Mouse (Mus musculus) naive thymus-derived CD4-positive, alpha-beta T cell, adult 2 months (primary cell): ENCODE data around the gene Ccnd3.
"Not testable (repeated sequence)": the region's sequence is repeated elsewhere in the genome, so short reads cannot be mapped to it uniquely, and the experiment has no call there.

Source experiments
- DNase-seq: peaks from one replicate; pipeline ENCODE4 v3.0.0-alpha.2; 2011; ENCODE audit warnings: low read depth

Ccnd3 gene

DNA sequence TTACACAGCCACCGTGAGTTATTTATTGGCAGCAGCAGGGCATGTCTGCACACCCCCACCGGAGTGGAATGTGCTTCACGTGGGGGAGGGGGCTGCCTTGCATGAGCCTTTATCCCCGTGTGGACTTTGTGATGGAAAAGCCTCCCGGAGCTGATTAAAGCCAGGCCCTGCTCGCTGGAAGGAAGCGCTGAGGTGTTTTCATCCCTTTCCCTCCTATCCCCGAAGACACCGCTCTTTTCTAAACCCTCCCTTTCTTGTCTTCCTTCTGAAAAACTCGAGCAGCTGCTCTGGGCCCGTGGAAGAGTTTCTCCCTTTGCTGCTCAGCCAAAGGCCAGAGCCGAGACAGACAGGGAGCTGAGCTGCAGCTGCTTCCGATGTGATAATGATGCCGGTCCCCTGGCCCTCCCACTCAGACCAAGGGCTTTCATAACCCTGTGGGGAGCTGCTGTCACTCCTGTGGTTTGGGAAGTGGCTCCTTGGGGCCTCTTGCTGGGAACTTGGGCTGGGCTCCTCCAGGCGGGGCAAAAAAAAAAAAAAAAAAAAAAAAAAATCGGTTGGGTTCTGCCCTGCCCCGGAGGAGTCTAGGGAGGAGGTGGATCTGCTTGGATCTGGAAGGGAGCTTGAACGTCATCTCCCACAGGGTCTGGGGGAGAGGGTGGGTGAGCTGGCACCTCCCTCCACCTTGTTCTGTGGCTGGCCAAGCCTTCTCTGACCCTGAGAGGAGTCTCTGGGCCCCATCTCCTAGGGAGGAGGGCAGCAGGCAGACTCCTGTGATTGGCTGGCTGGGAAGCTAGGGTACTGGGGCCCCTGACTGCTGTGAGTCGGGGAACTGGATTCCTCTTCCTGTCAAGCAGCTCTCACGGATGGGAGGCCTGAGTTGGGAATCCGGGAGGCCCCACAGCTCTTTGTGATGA is 90.7 kb downstream of the Ccnd3 start:
- peak; percentile 46 for DNase-seq

DNA sequence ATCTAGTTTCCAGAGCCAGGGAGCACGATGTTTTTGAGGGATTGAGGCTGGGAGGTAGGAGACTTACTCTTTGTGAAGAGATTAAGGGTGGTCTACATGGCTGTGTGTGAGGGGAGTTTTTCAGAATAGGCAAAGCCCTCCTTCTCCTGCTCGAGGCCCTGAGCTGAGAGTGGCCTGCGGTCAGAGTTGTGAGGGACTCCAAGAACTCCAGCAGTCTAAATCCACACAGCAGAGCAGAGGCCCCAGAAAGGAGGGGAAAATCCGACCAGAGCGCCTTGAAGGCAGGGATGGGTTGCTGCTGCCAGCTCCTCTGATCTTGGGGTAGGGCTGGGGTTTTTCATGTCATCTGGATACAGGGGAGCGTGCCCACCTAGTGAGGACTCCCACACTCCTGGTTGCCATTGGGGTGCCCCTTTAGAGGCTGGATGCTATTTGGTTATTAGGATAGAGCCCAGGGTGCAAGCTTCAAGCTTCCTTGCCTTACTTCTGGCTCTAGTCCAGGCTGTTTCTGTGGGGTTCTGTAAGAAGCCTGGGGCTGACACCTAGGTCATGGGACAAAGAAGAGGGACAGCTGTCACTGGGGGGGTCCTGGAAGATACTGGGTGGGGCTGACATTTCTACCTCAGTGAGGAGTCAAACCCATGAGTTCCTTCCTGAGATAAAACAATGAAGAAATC is 91.4 kb downstream of the Ccnd3 start:
- peak; percentile 41 for DNase-seq

DNA sequence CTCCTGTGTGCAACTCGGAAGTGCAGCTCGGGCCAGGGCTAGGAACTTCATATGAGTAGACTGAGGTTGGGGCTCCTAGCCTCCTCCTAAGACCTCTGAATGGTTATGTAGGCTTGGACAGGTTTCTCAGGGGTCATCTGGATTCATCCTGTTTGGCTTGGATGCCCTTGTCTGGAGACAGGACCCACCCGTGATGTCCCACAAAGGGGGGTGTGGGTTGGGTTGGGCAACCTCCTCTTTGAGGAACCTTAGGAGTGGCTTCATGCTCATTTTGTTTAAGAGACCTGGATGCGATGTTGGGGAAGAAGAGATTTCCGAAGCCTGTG is 92.0 kb downstream of the Ccnd3 start:
- DNase-seq: no peak

DNA sequence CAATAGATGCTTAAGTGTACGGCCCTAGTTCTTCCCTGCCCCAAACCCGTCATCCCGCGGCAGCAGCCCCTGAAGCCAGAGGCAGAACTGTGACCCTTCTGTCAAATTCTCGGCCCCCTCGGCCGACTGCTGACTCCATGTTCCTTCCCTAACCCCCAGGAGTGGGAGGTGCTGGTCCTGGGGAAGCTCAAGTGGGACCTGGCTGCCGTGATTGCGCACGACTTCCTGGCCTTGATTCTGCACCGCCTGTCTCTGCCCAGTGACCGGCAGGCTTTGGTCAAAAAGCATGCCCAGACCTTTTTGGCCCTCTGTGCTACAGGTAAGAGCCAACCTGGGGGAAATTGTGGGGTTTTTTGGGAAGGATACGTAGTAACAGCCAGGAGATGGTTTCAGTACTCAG is 92.4 kb downstream of the Ccnd3 start:
- no peak for DNase-seq

DNA sequence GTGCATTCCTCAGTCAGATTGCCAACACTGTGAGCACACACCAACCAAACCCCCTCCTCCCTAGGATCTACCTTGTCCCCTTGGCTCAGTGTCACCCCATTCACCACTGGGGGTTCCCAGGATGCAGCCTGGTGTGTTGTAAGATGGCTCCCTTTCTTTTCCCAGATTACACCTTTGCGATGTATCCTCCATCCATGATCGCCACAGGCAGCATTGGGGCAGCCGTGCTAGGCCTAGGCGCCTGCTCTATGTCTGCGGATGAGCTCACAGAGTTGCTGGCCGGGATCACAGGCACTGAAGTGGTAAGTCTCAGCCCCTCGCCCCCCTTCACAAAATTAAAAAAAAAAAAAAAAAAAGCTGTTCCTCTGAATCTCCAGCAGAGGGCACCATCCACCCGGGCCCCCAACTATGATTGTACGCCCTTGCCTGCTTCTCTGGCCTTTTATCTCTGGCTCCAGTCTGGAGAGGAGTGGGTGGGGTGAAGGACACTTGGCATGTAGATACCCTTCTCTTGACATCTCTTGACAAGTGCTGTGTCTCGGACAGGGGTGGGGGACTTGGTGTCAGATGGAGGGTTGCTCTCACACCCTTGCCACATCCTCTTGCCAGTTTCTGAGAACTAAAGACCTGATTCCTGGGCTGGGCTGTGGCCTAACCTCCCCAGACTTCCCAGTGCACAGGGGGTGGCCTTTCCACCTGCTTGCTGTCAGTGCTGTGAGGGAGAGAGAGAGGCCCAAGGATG is 93.2 kb downstream of the Ccnd3 start:
- DNase-seq: peak; percentile 85

DNA sequence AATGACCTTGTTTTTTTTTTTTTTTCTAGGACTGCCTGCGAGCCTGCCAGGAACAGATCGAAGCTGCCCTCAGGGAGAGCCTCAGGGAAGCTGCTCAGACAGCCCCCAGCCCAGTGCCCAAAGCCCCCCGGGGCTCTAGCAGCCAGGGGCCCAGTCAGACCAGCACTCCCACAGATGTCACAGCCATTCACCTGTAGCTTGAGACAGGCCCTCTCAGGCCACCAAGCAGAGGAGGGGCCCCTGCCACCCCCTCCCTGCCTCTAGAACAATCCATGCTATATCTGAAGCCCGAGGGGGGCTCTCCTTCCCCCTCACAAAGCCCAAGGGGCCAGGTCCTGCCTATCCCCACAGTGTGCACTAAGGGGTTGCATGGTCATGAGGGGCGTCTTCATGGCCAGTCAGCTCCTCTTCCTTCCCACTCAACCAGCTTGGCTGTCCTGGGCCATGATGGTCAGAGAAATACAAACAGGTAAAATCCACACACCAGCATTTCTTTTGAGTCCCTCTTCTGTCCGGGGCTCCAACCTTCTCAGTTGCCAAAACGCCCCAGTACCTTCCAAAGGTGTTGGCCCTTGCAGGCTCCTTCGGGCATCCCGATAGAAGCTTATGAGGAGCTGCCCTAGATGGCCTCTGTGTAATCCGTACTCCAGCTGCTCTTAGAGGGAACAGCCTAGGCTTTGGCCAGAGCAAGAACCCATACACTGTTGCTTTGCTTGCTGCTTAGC is 93.9 kb downstream of the Ccnd3 start:
- DNase-seq: not testable (repeated sequence)

DNA sequence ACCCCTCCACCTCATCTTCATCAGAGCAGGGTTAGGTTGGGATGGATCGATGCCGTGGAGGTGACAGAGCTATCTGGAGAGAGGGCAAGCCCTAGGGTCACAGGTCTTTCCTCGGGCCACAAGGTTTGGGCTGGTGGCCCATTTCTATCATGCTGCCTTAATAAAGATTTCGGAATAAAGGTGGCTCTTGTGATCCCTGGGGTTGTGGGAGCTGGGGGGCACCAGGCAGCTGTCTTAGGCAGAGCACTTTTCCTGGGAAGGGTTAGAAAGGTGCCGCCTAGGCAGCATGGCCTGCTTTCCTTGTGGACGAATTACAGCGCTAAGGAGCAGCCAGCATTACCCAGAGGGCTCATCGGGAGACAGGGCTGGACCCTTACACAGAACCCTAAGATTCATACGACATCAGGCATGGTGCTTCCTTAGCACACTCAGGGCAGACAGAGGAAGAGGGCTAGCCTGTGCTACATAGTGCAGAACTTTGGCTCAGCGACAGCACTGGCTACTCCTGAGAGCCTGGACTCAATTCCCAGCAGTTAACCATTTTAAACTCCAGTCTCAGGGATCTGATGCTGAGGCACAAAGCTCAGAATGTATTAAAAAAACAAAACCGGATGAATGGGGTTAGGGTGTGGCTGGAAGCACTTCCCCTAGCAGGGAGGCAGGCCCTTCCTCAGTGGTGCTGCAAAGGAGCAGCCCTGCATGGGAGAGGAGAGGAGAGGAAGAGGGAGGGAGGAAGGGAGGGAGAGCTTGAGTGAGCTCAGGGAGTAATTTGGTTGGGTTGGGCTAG is 94.9 kb downstream of the Ccnd3 start:
- DNase-seq: no peak

DNA sequence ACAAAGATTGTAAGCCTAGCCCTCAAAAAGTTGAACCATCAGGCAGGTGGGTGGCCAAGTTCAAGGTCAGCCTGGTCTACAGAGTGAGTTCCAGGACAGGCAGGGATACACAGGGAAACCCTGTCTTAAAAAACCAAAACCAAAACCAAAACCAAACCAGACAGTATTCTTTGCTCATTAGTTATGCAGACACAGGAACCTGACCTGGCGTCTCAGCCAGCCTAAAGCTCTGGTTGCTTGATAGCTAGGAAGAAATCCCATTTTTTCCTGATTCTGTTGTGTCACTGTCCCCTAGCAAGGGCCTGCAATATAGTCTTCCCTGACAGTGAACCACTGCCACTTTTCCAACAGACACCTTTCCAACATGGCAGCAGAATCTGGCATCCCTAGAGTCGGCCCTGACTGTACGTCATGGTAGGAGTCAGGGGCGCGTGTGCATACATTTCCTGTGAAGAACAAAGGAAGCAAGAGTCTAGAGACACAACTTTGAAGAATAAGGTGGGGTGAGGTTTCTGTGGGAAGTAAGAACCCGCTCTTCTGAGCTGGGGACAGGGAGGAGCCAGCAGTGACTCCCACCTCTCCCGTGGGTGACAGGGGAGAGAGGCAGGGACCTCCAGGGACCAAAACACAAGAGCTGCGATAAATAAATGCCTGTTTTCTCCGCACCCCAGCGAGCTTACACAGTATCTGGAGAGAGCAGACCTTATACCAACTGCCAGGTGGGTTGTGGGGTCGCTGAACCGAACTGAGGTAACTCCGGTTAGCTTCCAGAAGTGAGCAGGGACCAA is 95.9 kb downstream of the Ccnd3 start:
- peak; percentile 85 for DNase-seq

DNA sequence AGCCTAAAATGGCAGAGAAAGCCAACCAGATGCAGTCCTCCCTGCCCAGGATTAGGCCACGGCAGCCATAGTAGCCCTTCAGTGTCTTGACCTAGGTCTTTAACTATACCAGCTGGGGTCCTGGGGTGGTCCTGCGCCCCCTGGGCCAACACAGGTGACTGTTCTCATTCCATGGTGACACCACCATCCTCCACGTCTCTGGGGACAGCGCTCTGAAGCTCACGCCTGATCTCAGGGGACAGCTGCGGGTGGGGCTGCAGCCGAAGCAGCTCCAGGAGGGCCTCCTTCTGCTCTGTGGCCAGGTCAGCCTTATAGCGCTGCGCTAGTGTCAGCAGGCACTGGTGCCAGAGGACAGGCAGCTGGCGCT is 96.5 kb downstream of the Ccnd3 start:
- no peak for DNase-seq

DNA sequence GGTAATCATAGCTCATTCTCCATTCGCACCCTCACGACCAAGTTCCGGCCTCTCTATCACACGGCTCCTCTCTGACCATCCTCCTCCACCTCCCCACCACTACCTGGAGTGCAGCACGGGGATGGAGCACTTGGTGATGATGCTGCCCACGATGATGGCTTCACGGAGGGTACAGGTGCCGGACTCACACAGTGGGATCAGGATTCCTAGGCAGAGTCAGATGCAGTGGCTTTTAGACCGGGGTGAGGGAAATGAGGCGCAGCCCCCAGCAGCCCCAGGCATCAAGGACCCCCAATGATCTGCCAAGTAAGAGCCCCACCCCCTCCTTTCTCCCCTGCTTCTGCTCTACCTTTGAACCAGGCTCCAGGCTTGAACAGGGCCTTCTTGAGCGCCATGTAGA is 97.4 kb downstream of the Ccnd3 start:
- no peak for DNase-seq

DNA sequence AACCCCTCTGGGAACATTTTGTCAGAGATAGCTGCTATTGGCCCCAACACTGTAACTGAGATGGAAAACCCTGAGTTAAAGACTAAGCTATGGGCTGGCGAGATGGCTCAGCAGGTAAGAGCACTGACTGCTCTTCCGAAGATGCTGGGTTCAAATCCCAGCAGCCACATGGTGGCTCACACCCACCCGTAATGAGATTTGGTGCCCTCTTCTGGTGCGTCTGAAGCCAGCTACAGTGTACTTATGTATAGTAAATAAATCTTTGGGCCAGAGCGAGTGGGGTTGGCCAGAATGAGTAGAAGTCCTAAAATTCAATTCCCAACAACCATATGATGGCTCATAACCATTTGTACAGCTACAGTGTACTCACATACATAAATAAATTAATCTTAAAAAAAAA is 101.4 kb downstream of the Ccnd3 start:
- peak; percentile 59 for DNase-seq

DNA sequence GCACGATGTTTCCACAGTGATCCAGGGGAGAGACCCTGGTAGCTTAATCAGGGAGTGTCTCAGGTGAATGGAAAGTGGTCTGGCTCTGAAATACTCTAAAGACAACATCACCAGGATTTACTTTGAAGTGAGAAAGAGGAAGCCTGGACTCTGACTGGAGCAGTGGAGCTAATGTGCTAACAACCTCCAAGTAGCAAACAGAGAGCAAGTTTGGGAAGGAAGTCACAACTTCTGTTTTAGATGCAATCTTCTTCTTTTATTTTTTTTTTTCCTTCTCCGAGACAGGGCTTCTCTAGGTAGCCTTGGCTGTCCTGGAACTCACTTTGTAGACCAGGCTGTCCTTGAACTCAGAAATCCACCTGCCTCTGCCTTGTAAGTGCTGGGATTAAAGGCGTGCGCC is 104.3 kb downstream of the Ccnd3 start:
- no peak for DNase-seq

DNA sequence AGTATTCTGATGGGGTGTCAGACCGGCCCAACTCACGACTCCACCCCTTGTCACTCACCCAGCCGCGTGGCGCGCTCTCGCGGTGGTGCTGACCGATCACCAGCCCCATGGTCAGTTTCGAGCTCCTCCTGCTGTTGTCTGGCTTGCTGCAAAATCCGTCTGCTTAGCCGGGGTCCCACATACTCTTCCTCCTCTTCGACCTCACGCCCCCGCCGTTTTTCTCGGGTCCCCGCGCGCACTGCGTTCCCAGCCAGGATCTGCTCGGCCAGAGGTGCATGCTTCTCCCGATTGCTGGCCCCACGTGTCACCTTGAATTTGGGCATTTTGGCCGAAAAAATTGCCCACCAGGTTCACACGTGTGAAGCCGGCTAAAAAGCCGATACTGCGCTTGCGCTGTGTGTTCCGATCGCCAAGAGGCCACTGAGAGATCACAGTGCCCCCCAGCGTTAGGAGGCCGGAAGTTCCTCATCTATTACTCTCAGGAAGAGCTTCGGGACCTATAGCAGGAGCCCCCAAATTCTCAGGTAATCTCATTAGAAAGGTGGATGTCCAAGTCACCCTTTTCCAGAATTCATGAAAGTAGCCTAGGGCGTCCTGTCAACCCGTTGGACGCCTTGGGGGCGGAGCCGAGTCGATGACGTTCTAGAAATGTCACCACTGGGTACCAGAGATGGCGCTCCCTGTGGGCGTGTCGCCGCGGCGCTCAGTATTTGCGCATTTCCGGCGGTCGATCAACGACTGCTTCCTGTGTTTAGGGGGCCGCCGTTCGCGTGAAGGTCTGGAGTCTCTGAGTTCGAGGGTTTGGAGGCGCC is 106.2 kb downstream of the Ccnd3 start, which contains the start of the genes Bysl, Med20 and Gm20517:
Gene Bysl (minus strand): TSS at position 644 of the 812 bp plus-strand sequence.
Gene Med20 (plus strand): TSS at position 734 of the 812 bp plus-strand sequence.
Gene Gm20517 (plus strand): TSS at position 741 of the 812 bp plus-strand sequence.
- DNase-seq: peak; percentile 98

DNA sequence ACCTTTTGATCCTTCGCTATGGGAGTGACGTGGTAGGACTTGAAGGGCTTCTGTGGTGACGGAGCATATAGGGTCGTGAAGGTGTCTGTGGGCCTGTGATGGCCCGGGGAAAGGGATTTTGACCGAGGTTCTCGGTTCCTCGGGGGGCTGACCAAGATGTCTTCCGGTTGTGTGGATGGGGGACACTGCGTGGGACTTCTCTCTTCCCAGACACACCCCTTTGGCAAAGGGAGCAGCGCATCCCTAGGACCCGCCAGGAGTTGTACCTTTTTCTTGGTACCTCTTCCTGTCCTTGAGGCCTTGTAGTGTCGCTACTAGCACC is 106.8 kb downstream of the Ccnd3 start:
- no peak for DNase-seq

DNA sequence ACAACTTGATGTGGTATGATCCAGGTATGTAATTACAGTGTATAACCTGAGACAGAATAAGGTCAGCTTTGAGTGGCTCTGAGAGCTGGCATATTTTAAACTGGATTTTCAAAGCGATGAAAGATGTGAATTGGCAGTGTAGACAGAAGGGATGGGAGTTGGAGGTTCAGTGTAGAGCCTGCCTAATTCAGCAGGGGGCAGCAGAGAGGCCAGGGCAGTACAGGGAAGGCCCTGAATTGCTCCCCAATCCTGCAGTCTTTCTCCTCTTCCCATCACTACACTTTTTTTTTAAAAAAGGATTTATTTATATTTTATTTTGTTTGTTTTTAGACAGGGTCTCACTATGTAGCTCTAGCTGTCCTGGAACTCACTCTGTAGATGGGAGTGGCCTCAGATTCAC is 109.2 kb downstream of the Ccnd3 start:
- peak; percentile 75 for DNase-seq

DNA sequence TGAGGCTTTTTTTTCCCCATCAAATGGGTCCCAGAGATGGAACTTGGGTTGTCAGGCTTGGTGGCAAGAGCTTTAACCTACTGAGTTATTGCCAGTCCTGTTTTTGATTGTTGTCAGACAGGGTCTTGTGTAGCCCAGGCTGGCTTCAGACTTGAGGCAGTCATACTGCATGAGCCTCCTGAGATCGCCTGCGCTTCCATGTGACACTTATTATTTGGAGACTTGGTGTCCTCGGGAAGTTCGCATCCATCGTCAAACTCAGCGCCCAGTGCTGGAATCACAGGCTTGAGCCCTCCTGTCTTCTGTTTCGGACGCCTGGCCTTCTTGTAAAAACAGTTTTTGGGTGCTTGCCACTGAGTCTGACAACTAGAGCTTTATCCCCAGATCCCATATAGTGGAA is 111.3 kb downstream of the Ccnd3 start:
- no peak for DNase-seq

DNA sequence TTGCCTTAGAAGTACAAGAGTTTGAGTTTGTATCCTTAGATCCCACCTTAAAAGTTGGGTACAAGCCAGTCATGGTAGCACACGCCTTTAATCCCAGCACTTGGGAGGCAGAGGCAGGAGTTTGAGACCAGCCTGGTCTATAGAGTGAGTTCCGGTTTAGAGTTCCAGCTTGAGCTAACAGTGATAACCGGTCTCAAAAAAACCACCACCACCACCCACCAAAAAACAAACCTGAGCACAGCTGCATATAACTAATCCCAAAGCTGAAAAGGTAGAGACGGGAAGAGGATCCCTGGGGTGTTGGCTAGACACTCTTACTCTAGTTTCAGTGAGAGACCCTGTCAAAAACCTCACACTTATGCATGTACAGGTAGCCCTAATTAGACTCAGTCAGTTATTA is 111.8 kb downstream of the Ccnd3 start:
- no peak for DNase-seq

DNA sequence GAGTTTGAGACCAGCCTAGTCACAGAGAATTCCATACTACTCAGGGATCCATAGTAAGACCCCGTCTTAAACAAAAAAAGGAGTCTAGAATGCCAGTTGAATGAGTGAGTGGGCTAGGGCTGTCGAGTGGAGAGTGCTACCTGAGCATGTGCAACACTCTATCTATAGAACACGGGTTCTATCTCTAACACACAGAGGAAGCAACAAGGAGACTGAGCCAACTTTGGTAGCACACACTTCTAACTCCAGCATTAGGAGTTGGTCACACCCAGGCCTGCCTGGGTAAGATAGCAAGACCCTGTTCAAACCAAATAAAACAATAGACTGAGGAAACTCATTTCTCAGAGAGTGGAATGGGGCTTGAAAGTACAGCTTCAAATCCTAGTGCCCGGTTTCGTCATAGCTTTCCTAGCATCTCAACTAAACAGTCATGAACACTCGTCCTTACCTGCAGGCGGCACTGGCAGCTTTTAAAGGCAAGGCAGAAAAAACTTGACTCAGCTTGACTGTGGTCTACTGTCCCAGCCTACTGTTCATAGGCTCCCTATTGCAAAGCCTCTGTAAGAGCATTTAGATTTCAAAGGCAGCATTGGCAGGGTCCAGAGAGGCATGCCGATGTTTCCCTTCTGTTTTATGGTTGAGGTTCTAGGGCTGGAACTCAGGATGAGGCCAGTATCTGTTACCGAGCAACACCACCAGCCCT is 112.9 kb downstream of the Ccnd3 start:
- DNase-seq: no peak
